Mouse (Mus musculus): ENCODE measurements around the gene Schip1. TPM values are rescaled to one million over a fixed set of nuclear protein-coding genes. Genes with fewer than 3 reads are reported as not detected.
A peak's percentile ranks its signal among the peaks of the same experiment; 100 is the strongest.

Gene Schip1
- polyA plus RNA-seq, 1 experiment from 2014 or later: 76.9 TPM

GRCm38 (mm10) chr3:68621971-68622370 is 557.4 kb downstream of the Schip1 start:
- WGBS: 97% methylated on average over 3 of the region's 3 CpGs
- ATAC-seq (replicated peaks; ENCODE audit: low FRiP score): no peak
- Histone ChIP-seq H3K9ac (ENCODE audit: low read length) (no peak overlapping the region), H3K27ac (ENCODE audit: low read depth, low read length) (no peak overlapping the region), H3K36me3 (ENCODE audit: control insufficient read depth, insufficient read depth, low read length) (peaks cover 4% of the 10 kb centered on the region; the same call in 1 of the 2 replicates), H3K4me3 (ENCODE audit: low read depth, low read length) (no peak overlapping the region), H3K27me3 (ENCODE audit: control insufficient read depth, insufficient read depth, low read length) (no peaks in the 10 kb centered on the region), H3K4me1 (replicated peaks; ENCODE audit: control insufficient read depth, insufficient read depth, low read length) (no peaks in the 10 kb centered on the region), H3K4me2 (ENCODE audit: low read depth, low read length, severe bottlenecking) (no peak overlapping the region), H3K9me3 (ENCODE audit: control insufficient read depth, low read length) (no peaks in the 10 kb centered on the region)
- no peak for DNase-seq (ENCODE audit: low spot score)

DNA sequence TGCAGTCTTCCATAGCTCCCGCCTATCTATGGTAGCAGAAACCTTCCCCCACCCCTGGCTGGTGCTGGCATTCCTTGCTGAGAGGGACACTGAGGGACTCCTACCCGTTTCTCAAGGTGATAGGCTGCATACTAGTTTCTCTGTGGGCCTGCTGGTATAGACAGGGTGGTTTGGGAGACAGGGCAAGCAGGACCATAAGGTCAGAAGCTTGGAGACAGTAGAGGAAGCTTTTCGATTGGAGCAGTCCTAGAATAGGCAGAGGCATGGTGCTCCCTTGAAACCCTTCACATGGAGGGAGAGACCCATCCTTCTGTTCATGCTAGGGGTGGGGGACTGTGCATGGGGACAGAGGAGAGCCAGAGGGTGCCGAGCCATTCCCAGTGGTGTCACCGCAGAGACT is 558.4 kb downstream of the Schip1 start:
- 87% methylated on average over 5 of the region's 5 CpGs for WGBS
- H3K4me2 ChIP-seq (ENCODE audit: low read depth, low read length, severe bottlenecking): no peak overlapping the region
- no peak overlapping the region for H3K4me3 ChIP-seq (ENCODE audit: low read depth, low read length)
- peaks cover 4% of the 10 kb centered on the region; the same call in 1 of the 2 replicates for H3K36me3 ChIP-seq (ENCODE audit: control insufficient read depth, insufficient read depth, low read length)
- H3K9me3 ChIP-seq (ENCODE audit: control insufficient read depth, low read length): no peaks in the 10 kb centered on the region
- H3K27me3 ChIP-seq (ENCODE audit: control insufficient read depth, insufficient read depth, low read length): no peaks in the 10 kb centered on the region
- DNase-seq (ENCODE audit: low spot score): no peak
- H3K4me1 ChIP-seq (replicated peaks; ENCODE audit: control insufficient read depth, insufficient read depth, low read length): no peaks in the 10 kb centered on the region
- H3K9ac ChIP-seq (ENCODE audit: low read length): no peak overlapping the region
- no peak for ATAC-seq (replicated peaks; ENCODE audit: low FRiP score)
- H3K27ac ChIP-seq (ENCODE audit: low read depth, low read length): no peak overlapping the region

DNA sequence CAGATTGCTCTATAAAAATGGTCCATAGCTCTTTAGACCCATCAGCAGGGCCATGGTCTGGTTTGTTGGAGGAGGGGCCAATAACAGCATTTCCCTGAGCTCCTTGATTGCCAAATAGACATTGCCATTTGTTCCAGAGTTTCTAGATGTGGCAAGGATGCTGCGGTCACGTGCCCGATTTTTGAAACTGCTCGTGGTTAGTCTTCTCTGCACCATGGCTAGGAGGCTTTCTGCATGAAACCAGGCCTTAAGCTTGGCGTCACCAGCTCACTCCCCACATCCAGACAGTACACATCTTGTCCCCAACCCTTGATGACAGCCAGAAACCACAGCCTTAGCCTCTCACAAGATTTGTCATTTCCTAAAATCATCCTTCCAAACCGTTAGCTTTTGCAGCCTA is 559.9 kb downstream of the Schip1 start:
- H3K36me3 ChIP-seq (ENCODE audit: control insufficient read depth, insufficient read depth, low read length): peaks cover 4% of the 10 kb centered on the region; the same call in 1 of the 2 replicates
- no peak overlapping the region for H3K9ac ChIP-seq (ENCODE audit: low read length)
- no peak for DNase-seq (ENCODE audit: low spot score)
- H3K4me3 ChIP-seq (ENCODE audit: low read depth, low read length): no peak overlapping the region
- no peaks in the 10 kb centered on the region for H3K4me1 ChIP-seq (replicated peaks; ENCODE audit: control insufficient read depth, insufficient read depth, low read length)
- WGBS: 91% methylated on average over 6 of the region's 6 CpGs
- no peak overlapping the region for H3K27ac ChIP-seq (ENCODE audit: low read depth, low read length)
- no peaks in the 10 kb centered on the region for H3K27me3 ChIP-seq (ENCODE audit: control insufficient read depth, insufficient read depth, low read length)
- H3K9me3 ChIP-seq (ENCODE audit: control insufficient read depth, low read length): no peaks in the 10 kb centered on the region
- no peak overlapping the region for H3K4me2 ChIP-seq (ENCODE audit: low read depth, low read length, severe bottlenecking)
- no peak for ATAC-seq (replicated peaks; ENCODE audit: low FRiP score)

DNA sequence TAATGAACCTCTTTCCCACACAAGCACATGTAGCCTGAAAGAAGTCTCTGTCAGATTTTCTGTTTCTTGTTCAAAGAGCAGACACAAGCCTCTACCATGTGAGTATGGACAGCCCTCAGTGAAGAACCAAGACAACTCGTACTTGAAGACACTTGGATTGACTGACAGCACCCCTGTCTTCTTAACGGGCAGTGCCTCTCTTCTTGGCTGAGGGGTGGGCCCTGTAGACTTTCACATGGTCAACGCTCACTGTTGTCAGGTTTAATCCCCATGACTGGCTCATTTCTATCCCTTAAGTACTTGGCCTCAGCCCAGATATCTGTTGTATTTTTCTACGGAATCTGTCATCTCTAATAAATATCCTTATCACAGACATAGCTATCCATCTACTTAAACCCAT is 565.7 kb downstream of the Schip1 start:
- DNase-seq (ENCODE audit: low spot score) (no peak), ATAC-seq (replicated peaks; ENCODE audit: low FRiP score) (no peak)
- H3K36me3 ChIP-seq (ENCODE audit: control insufficient read depth, insufficient read depth, low read length): no peaks in the 10 kb centered on the region
- no peak overlapping the region for H3K27ac ChIP-seq (ENCODE audit: low read depth, low read length)
- 84% methylated on average over 4 of the region's 4 CpGs for WGBS
- H3K4me1 ChIP-seq (replicated peaks; ENCODE audit: control insufficient read depth, insufficient read depth, low read length): no peaks in the 10 kb centered on the region
- no peak overlapping the region for H3K9ac ChIP-seq (ENCODE audit: low read length)
- H3K9me3 ChIP-seq (ENCODE audit: control insufficient read depth, low read length): no peaks in the 10 kb centered on the region
- H3K4me3 ChIP-seq (ENCODE audit: low read depth, low read length): no peak overlapping the region
- no peak overlapping the region for H3K4me2 ChIP-seq (ENCODE audit: low read depth, low read length, severe bottlenecking)
- H3K27me3 ChIP-seq (ENCODE audit: control insufficient read depth, insufficient read depth, low read length): no peaks in the 10 kb centered on the region

DNA sequence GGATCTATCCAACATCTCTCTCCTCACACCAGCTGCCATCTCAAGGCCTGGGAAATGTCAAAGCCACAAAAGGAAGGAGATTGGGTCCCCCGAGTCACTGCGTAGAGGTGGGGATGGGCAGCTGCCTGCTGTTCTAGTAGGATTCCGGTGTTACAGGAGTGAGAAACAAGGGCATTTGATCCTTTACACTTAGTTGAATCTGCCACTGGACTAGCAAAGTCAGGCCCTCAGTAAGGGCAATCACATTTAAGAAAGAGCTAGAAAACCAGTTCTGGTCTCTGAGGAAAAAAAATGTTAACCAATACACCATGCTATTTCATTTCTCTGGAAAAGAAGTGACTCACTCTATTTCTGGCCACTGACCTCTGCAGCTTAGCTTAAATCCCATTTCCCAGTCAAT is 566.2 kb downstream of the Schip1 start:
- Histone ChIP-seq H3K9ac (ENCODE audit: low read length) (no peak overlapping the region), H3K9me3 (ENCODE audit: control insufficient read depth, low read length) (no peaks in the 10 kb centered on the region), H3K4me2 (ENCODE audit: low read depth, low read length, severe bottlenecking) (no peak overlapping the region), H3K4me3 (ENCODE audit: low read depth, low read length) (no peak overlapping the region), H3K27me3 (ENCODE audit: control insufficient read depth, insufficient read depth, low read length) (no peaks in the 10 kb centered on the region), H3K27ac (ENCODE audit: low read depth, low read length) (no peak overlapping the region), H3K36me3 (ENCODE audit: control insufficient read depth, insufficient read depth, low read length) (no peaks in the 10 kb centered on the region), H3K4me1 (replicated peaks; ENCODE audit: control insufficient read depth, insufficient read depth, low read length) (no peaks in the 10 kb centered on the region)
- no peak for ATAC-seq (replicated peaks; ENCODE audit: low FRiP score)
- DNase-seq (ENCODE audit: low spot score): no peak
- WGBS: 92% methylated on average over 3 of the region's 3 CpGs

DNA sequence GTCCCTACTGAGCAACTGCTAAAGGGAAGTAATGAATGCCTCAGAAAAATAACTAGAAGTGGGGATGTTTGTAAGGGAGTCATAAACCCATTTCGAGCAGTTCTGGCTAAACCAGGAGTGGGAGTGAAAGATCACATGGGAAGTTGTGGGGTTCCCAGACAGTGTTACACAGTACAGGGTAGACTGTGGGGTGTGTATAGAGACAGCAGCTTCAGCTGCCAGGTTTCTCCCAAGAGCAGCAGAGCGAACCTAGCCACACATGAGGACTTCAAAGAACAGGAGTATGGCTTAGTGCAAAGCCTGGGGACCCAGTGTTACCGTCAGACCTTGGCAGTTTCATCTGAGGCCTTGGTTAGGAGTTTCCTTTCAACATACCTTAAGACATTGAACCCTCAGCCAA is 568.1 kb downstream of the Schip1 start:
- Histone ChIP-seq H3K9ac (ENCODE audit: low read length) (no peak overlapping the region), H3K27me3 (ENCODE audit: control insufficient read depth, insufficient read depth, low read length) (no peaks in the 10 kb centered on the region), H3K9me3 (ENCODE audit: control insufficient read depth, low read length) (no peaks in the 10 kb centered on the region), H3K36me3 (ENCODE audit: control insufficient read depth, insufficient read depth, low read length) (no peaks in the 10 kb centered on the region), H3K4me3 (ENCODE audit: low read depth, low read length) (no peak overlapping the region), H3K27ac (ENCODE audit: low read depth, low read length) (no peak overlapping the region), H3K4me2 (ENCODE audit: low read depth, low read length, severe bottlenecking) (no peak overlapping the region), H3K4me1 (replicated peaks; ENCODE audit: control insufficient read depth, insufficient read depth, low read length) (peaks cover under 1% of the 10 kb centered on the region; the same call in 1 of the 2 replicates)
- WGBS: 89% methylated on average over 3 of the region's 3 CpGs
- ATAC-seq (replicated peaks; ENCODE audit: low FRiP score) (no peak), DNase-seq (ENCODE audit: low spot score) (no peak)

- no peak overlapping the region for H3K4me2 ChIP-seq (ENCODE audit: low read depth, low read length, severe bottlenecking)
- ATAC-seq (replicated peaks; ENCODE audit: low FRiP score) (no peak), DNase-seq (ENCODE audit: low spot score) (no peak)
- H3K27ac ChIP-seq (ENCODE audit: low read depth, low read length): no peak overlapping the region
- 91% methylated on average over 4 of the region's 4 CpGs for WGBS
- H3K9ac ChIP-seq (ENCODE audit: low read length): no peak overlapping the region
- H3K4me1 ChIP-seq (replicated peaks; ENCODE audit: control insufficient read depth, insufficient read depth, low read length): peaks cover 6% of the 10 kb centered on the region; the same call in 1 of the 2 replicates
- no peak overlapping the region for H3K4me3 ChIP-seq (ENCODE audit: low read depth, low read length)
- H3K27me3 ChIP-seq (ENCODE audit: control insufficient read depth, insufficient read depth, low read length): no peaks in the 10 kb centered on the region
- no peaks in the 10 kb centered on the region for H3K36me3 ChIP-seq (ENCODE audit: control insufficient read depth, insufficient read depth, low read length)
- no peaks in the 10 kb centered on the region for H3K9me3 ChIP-seq (ENCODE audit: control insufficient read depth, low read length)
These were observed 569.0 kb downstream of the Schip1 start for GRCm38 (mm10) chr3:68633577-68633976.

DNA sequence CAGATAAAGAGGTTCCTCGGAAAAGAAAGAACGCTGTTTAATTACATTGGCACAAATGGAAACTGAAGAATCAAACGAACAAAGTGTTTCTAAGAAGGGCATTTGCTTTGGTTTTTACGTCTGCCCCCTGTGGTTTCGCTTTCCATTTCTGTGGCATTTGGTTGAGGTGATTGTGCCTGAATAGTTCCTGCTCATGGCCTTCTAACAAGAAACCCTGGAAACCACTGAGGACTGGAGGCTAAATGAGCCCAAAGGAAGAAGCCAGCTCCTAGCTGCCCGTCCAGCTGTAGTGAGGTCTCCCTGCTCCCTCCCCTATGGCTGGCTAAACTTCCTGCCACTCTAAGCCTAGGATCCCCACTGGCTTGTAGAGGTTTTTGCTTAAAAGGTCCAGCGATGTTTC is 573.4 kb downstream of the Schip1 start:
- Histone ChIP-seq H3K9ac (ENCODE audit: low read length) (no peak overlapping the region), H3K4me2 (ENCODE audit: low read depth, low read length, severe bottlenecking) (0 out of 2 replicates have a peak overlapping the region, but pooled peaks have one; percentile 11), H3K4me3 (ENCODE audit: low read depth, low read length) (no peak overlapping the region), H3K27me3 (ENCODE audit: control insufficient read depth, insufficient read depth, low read length) (no peaks in the 10 kb centered on the region), H3K27ac (ENCODE audit: low read depth, low read length) (no peak overlapping the region), H3K9me3 (ENCODE audit: control insufficient read depth, low read length) (no peaks in the 10 kb centered on the region), H3K4me1 (replicated peaks; ENCODE audit: control insufficient read depth, insufficient read depth, low read length) (peaks cover 6% of the 10 kb centered on the region; the same call in 1 of the 2 replicates), H3K36me3 (ENCODE audit: control insufficient read depth, insufficient read depth, low read length) (no peaks in the 10 kb centered on the region)
- DNase-seq (ENCODE audit: low spot score): no peak
- ATAC-seq (replicated peaks; ENCODE audit: low FRiP score): peak; percentile 51; the same call in 1 of the 2 replicates
- 7% methylated on average over 7 of the region's 7 CpGs for WGBS

- H3K27me3 ChIP-seq (ENCODE audit: control insufficient read depth, insufficient read depth, low read length): no peaks in the 10 kb centered on the region
- peaks cover 6% of the 10 kb centered on the region; the same call in 1 of the 2 replicates for H3K4me1 ChIP-seq (replicated peaks; ENCODE audit: control insufficient read depth, insufficient read depth, low read length)
- WGBS: 81% methylated on average over 1 of the region's 1 CpGs
- DNase-seq (ENCODE audit: low spot score) (no peak), ATAC-seq (replicated peaks; ENCODE audit: low FRiP score) (no peak)
- H3K9ac ChIP-seq (ENCODE audit: low read length): no peak overlapping the region
- no peaks in the 10 kb centered on the region for H3K9me3 ChIP-seq (ENCODE audit: control insufficient read depth, low read length)
- H3K4me2 ChIP-seq (ENCODE audit: low read depth, low read length, severe bottlenecking): no peak overlapping the region
- H3K4me3 ChIP-seq (ENCODE audit: low read depth, low read length): no peak overlapping the region
- H3K27ac ChIP-seq (ENCODE audit: low read depth, low read length): no peak overlapping the region
- H3K36me3 ChIP-seq (ENCODE audit: control insufficient read depth, insufficient read depth, low read length): no peaks in the 10 kb centered on the region
These were observed 574.1 kb downstream of the Schip1 start for GRCm38 (mm10) chr3:68638703-68639102.
